Mouse (Mus musculus) E14TG2a.4 (cell line): ENCODE measurements around the gene Mast3.

Source experiments
- CTCF ChIP-seq: conservative IDR thresholded peaks from 2 replicates; pipeline ENCODE4 v1.5.1; 2014; ENCODE audit warnings: low read length
- NANOG ChIP-seq: IDR thresholded peaks from 2 replicates; pipeline ENCODE4 v1.6.1; 2014; ENCODE audit warnings: borderline replicate concordance, low read length, mixed read lengths

GRCm38 (mm10) chr8:70820101-70820935, 15.5 kb upstream of the Mast3 start:
- TF ChIP-seq CTCF (no peak), NANOG (no peak)
